Mouse (Mus musculus): Measurements from ENCODE around the gene Dnajc6. TPM values are rescaled to one million over a fixed set of nuclear protein-coding genes. Genes with fewer than 3 reads are reported as not detected.
A peak's percentile ranks its signal among the peaks of the same experiment; 100 is the strongest.

The Dnajc6 gene
- polyA plus RNA-seq, 1 experiment from 2014 or later, result 57.4 TPM

GRCm38 (mm10) chr4:101603635-101604034 lies 107.2 kb downstream of the Dnajc6 start:
- no peak for ATAC-seq (ENCODE audit: low FRiP score)
- Histone ChIP-seq H3K9ac (replicated peaks) (no peak overlapping the region), H3K4me3 (replicated peaks) (no peak overlapping the region), H3K36me3 (peaks cover 19% of the 10 kb centered on the region; the same call in 1 of the 2 replicates), H3K4me2 (no peak overlapping the region), H3K27ac (replicated peaks) (no peak overlapping the region), H3K27me3 (replicated peaks) (no peaks in the 10 kb centered on the region), H3K9me3 (replicated peaks) (no peaks in the 10 kb centered on the region), H3K4me1 (no peaks in the 10 kb centered on the region)
- WGBS, result 74% methylated on average over 3 of the region's 3 CpGs

GRCm38 (mm10) chr4:101616520-101616919 lies 120.1 kb downstream of the Dnajc6 start:
- Histone ChIP-seq H3K4me1 (no peaks in the 10 kb centered on the region), H3K4me3 (replicated peaks) (no peak overlapping the region), H3K27me3 (replicated peaks) (no peaks in the 10 kb centered on the region), H3K27ac (replicated peaks) (no peak overlapping the region), H3K9ac (replicated peaks) (no peak overlapping the region), H3K36me3 (peaks cover 74% of the 10 kb centered on the region), H3K9me3 (replicated peaks) (no peaks in the 10 kb centered on the region), H3K4me2 (no peak overlapping the region)
- no peak for ATAC-seq (ENCODE audit: low FRiP score)
- WGBS, result 88% methylated on average over 5 of the region's 5 CpGs

GRCm38 (mm10) chr4:101617742-101618141 lies 121.3 kb downstream of the Dnajc6 start:
- WGBS, result 70% methylated on average over 2 of the region's 2 CpGs
- H3K9ac ChIP-seq (replicated peaks), result no peak overlapping the region
- H3K27me3 ChIP-seq (replicated peaks), result no peaks in the 10 kb centered on the region
- H3K9me3 ChIP-seq (replicated peaks), result no peaks in the 10 kb centered on the region
- peaks cover 81% of the 10 kb centered on the region for H3K36me3 ChIP-seq
- no peak overlapping the region for H3K4me3 ChIP-seq (replicated peaks)
- no peaks in the 10 kb centered on the region for H3K4me1 ChIP-seq
- H3K27ac ChIP-seq (replicated peaks), result no peak overlapping the region
- H3K4me2 ChIP-seq, result no peak overlapping the region
- no peak for ATAC-seq (ENCODE audit: low FRiP score)

- 56% methylated on average over 2 of the region's 2 CpGs for WGBS
Observed at GRCm38 (mm10) chr4:101620206-101620605, 123.8 kb downstream of the Dnajc6 start.

GRCm38 (mm10) chr4:101621241-101621640 lies 124.8 kb downstream of the Dnajc6 start:
- H3K4me2 ChIP-seq, result no peak overlapping the region
- WGBS, result 91% methylated on average over 5 of the region's 5 CpGs
- no peaks in the 10 kb centered on the region for H3K4me1 ChIP-seq
- H3K36me3 ChIP-seq, result peaks cover 70% of the 10 kb centered on the region
- ATAC-seq (ENCODE audit: low FRiP score), result no peak
- H3K27me3 ChIP-seq (replicated peaks), result no peaks in the 10 kb centered on the region
- H3K4me3 ChIP-seq (replicated peaks), result no peak overlapping the region
- no peaks in the 10 kb centered on the region for H3K9me3 ChIP-seq (replicated peaks)
- no peak overlapping the region for H3K9ac ChIP-seq (replicated peaks)
- no peak overlapping the region for H3K27ac ChIP-seq (replicated peaks)

More at GRCm38 (mm10) chr4:101620206-101620605, 123.8 kb downstream of the Dnajc6 start:
- no peak overlapping the region for H3K4me3 ChIP-seq (replicated peaks)
- no peak overlapping the region for H3K9ac ChIP-seq (replicated peaks)
- ATAC-seq (ENCODE audit: low FRiP score), result no peak
- H3K36me3 ChIP-seq, result peaks cover 73% of the 10 kb centered on the region
- H3K27ac ChIP-seq (replicated peaks), result no peak overlapping the region
- H3K9me3 ChIP-seq (replicated peaks), result no peaks in the 10 kb centered on the region
- no peak overlapping the region for H3K4me2 ChIP-seq
- no peaks in the 10 kb centered on the region for H3K27me3 ChIP-seq (replicated peaks)
- H3K4me1 ChIP-seq, result no peaks in the 10 kb centered on the region

GRCm38 (mm10) chr4:101625278-101625677 lies 128.8 kb downstream of the Dnajc6 start:
- no peak overlapping the region for H3K9ac ChIP-seq (replicated peaks)
- no peak for ATAC-seq (ENCODE audit: low FRiP score)
- no peaks in the 10 kb centered on the region for H3K27me3 ChIP-seq (replicated peaks)
- H3K27ac ChIP-seq (replicated peaks), result no peak overlapping the region
- 89% methylated on average over 5 of the region's 5 CpGs for WGBS
- no peaks in the 10 kb centered on the region for H3K4me1 ChIP-seq
- H3K9me3 ChIP-seq (replicated peaks), result no peaks in the 10 kb centered on the region
- no peak overlapping the region for H3K4me3 ChIP-seq (replicated peaks)
- no peak overlapping the region for H3K4me2 ChIP-seq
- H3K36me3 ChIP-seq, result peaks cover 63% of the 10 kb centered on the region

- no peaks in the 10 kb centered on the region for H3K27me3 ChIP-seq (replicated peaks)
- H3K36me3 ChIP-seq, result peaks cover 54% of the 10 kb centered on the region
- H3K4me1 ChIP-seq, result no peaks in the 10 kb centered on the region
- ATAC-seq (ENCODE audit: low FRiP score), result no peak
- H3K9ac ChIP-seq (replicated peaks), result no peak overlapping the region
- no peak overlapping the region for H3K4me2 ChIP-seq
- WGBS, result 59% methylated on average over 2 of the region's 2 CpGs
- no peak overlapping the region for H3K4me3 ChIP-seq (replicated peaks)
- no peak overlapping the region for H3K27ac ChIP-seq (replicated peaks)
- H3K9me3 ChIP-seq (replicated peaks), result no peaks in the 10 kb centered on the region
Observed at GRCm38 (mm10) chr4:101635596-101635995, 139.1 kb downstream of the Dnajc6 start.

- Histone ChIP-seq H3K36me3 (peaks cover 56% of the 10 kb centered on the region), H3K4me1 (no peaks in the 10 kb centered on the region), H3K27me3 (replicated peaks) (no peaks in the 10 kb centered on the region), H3K9ac (replicated peaks) (no peak overlapping the region), H3K9me3 (replicated peaks) (no peaks in the 10 kb centered on the region), H3K4me3 (replicated peaks) (no peak overlapping the region), H3K27ac (replicated peaks) (no peak overlapping the region), H3K4me2 (no peak overlapping the region)
- no peak for ATAC-seq (ENCODE audit: low FRiP score)
- 95% methylated on average over 1 of the region's 1 CpGs for WGBS
Observed at GRCm38 (mm10) chr4:101637472-101637871, 141.0 kb downstream of the Dnajc6 start.

GRCm38 (mm10) chr4:101640631-101641030 lies 144.2 kb downstream of the Dnajc6 start:
- WGBS, result 80% methylated on average over 5 of the region's 5 CpGs
- no peak overlapping the region for H3K4me3 ChIP-seq (replicated peaks)
- no peak overlapping the region for H3K9ac ChIP-seq (replicated peaks)
- no peak overlapping the region for H3K4me2 ChIP-seq
- no peaks in the 10 kb centered on the region for H3K4me1 ChIP-seq
- H3K27me3 ChIP-seq (replicated peaks), result no peaks in the 10 kb centered on the region
- no peak overlapping the region for H3K27ac ChIP-seq (replicated peaks)
- peaks cover 43% of the 10 kb centered on the region for H3K36me3 ChIP-seq
- H3K9me3 ChIP-seq (replicated peaks), result no peaks in the 10 kb centered on the region
- ATAC-seq (ENCODE audit: low FRiP score), result no peak

- no peak for ATAC-seq (ENCODE audit: low FRiP score)
- Histone ChIP-seq H3K4me3 (replicated peaks) (no peak overlapping the region), H3K9me3 (replicated peaks) (no peaks in the 10 kb centered on the region), H3K27me3 (replicated peaks) (no peaks in the 10 kb centered on the region), H3K36me3 (peaks cover 24% of the 10 kb centered on the region), H3K4me2 (no peak overlapping the region), H3K27ac (replicated peaks) (no peak overlapping the region), H3K4me1 (peaks cover 5% of the 10 kb centered on the region; the same call in 1 of the 2 replicates), H3K9ac (replicated peaks) (no peak overlapping the region)
- WGBS, result 84% methylated on average over 6 of the region's 6 CpGs
Observed at GRCm38 (mm10) chr4:101642708-101643107, 146.3 kb downstream of the Dnajc6 start.

GRCm38 (mm10) chr4:101643216-101643615 lies 146.8 kb downstream of the Dnajc6 start:
- Histone ChIP-seq H3K27ac (replicated peaks) (no peak overlapping the region), H3K4me1 (peaks cover 6% of the 10 kb centered on the region), H3K4me3 (replicated peaks) (no peak overlapping the region), H3K4me2 (no peak overlapping the region), H3K9ac (replicated peaks) (no peak overlapping the region), H3K27me3 (replicated peaks) (no peaks in the 10 kb centered on the region), H3K9me3 (replicated peaks) (no peaks in the 10 kb centered on the region), H3K36me3 (peaks cover 22% of the 10 kb centered on the region)
- no peak for ATAC-seq (ENCODE audit: low FRiP score)
- 81% methylated on average over 4 of the region's 4 CpGs for WGBS

- no peaks in the 10 kb centered on the region for H3K27me3 ChIP-seq (replicated peaks)
- H3K27ac ChIP-seq (replicated peaks), result peak overlapping the region; percentile 97
- H3K9ac ChIP-seq (replicated peaks), result 0 out of 2 replicates have a peak overlapping the region, but pooled peaks have one; percentile 31
- WGBS, result under 1% methylated on average over 8 of the region's 8 CpGs
- H3K4me1 ChIP-seq, result peaks cover 18% of the 10 kb centered on the region
- no peaks in the 10 kb centered on the region for H3K36me3 ChIP-seq
- peak overlapping the region; percentile 63 for H3K4me2 ChIP-seq
- H3K4me3 ChIP-seq (replicated peaks), result peak overlapping the region; percentile 92
- H3K9me3 ChIP-seq (replicated peaks), result no peaks in the 10 kb centered on the region
- ATAC-seq (ENCODE audit: low FRiP score), result no peak; the same call in 1 of the 2 replicates
Observed at GRCm38 (mm10) chr4:101646857-101647195, 150.4 kb downstream of the Dnajc6 start.

All from neural tube, embryonic 15.5 days (tissue).